Mouse (Mus musculus): ENCODE results near the gene Fanca. TPM values are rescaled to one million over a fixed set of nuclear protein-coding genes. Genes with fewer than 3 reads are reported as not detected.

The Fanca gene
- polyA plus RNA-seq, 1 experiment from 2014 or later = 5.3 TPM

DNA sequence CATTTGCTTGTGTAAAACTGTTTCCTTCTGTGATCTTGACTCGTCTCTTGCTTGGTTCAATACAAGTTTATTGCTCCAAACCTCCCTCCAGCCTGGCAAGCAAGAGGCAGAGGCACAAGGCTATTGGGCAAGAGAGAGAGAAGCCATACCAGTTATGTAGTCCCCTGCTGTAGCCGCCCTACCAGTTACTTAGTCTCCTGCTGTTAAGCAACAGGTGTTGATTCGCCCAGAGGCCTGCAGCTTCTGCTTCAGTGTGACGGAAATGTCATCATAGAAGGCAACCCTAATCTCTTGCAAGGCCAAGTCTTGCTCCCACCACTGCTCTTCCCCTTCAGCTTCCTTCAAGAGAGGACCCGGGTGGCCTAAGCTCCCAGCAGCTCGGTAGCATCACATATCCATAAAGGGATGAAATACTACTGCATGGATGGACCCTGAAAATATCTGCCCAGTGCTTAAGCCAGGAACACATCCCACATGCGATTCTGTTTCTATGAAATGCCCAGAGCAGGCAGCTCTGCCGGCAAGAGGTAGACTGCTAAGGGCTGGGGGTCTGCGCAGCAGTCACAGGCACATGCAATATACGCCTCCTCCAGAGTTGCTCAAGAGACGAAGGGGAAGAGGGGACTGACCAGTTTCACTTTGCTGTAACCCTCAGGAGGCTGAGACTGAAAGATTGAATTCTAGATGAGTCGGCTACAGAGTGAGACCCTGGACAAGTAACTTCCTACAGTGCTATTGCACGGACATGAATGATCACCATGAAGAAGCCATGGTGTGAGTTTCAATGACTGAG lies 37.9 kb downstream of the Fanca start:
- Histone ChIP-seq H3K4me2 (replicated peaks; ENCODE audit: low read depth) (no peak overlapping the region), H3K9ac (ENCODE audit: low read depth, low read length) (no peak overlapping the region), H3K36me3 (ENCODE audit: control insufficient read depth, insufficient read depth) (peaks cover 4% of the 10 kb centered on the region; the same call in 1 of the 2 replicates), H3K4me1 (replicated peaks; ENCODE audit: control insufficient read depth, insufficient read depth, low read length) (no peaks in the 10 kb centered on the region), H3K27me3 (replicated peaks; ENCODE audit: control insufficient read depth, insufficient read depth, low read length) (no peaks in the 10 kb centered on the region), H3K27ac (ENCODE audit: low read depth, low read length) (no peak overlapping the region), H3K9me3 (ENCODE audit: control insufficient read depth) (no peaks in the 10 kb centered on the region), H3K4me3 (ENCODE audit: low read depth, low read length) (no peak overlapping the region)
- 89% methylated on average over 13 of the region's 13 CpGs for WGBS
- ATAC-seq = no peak
- no peak for TF ChIP-seq CTCF (IDR thresholded peaks at IDR 0.05; ENCODE audit: low read depth)

GRCm38 (mm10) chr8:123279828-123280227 lies 38.5 kb downstream of the Fanca start:
- Histone ChIP-seq H3K4me1 (replicated peaks; ENCODE audit: control insufficient read depth, insufficient read depth, low read length) (no peaks in the 10 kb centered on the region), H3K4me3 (ENCODE audit: low read depth, low read length) (no peak overlapping the region), H3K27ac (ENCODE audit: low read depth, low read length) (no peak overlapping the region), H3K9ac (ENCODE audit: low read depth, low read length) (no peak overlapping the region), H3K4me2 (replicated peaks; ENCODE audit: low read depth) (no peak overlapping the region), H3K9me3 (ENCODE audit: control insufficient read depth) (no peaks in the 10 kb centered on the region), H3K27me3 (replicated peaks; ENCODE audit: control insufficient read depth, insufficient read depth, low read length) (no peaks in the 10 kb centered on the region), H3K36me3 (ENCODE audit: control insufficient read depth, insufficient read depth) (peaks cover 4% of the 10 kb centered on the region; the same call in 1 of the 2 replicates)
- no peak for TF ChIP-seq CTCF (IDR thresholded peaks at IDR 0.05; ENCODE audit: low read depth)
- no peak for ATAC-seq
- WGBS = 93% methylated on average over 4 of the region's 4 CpGs

DNA sequence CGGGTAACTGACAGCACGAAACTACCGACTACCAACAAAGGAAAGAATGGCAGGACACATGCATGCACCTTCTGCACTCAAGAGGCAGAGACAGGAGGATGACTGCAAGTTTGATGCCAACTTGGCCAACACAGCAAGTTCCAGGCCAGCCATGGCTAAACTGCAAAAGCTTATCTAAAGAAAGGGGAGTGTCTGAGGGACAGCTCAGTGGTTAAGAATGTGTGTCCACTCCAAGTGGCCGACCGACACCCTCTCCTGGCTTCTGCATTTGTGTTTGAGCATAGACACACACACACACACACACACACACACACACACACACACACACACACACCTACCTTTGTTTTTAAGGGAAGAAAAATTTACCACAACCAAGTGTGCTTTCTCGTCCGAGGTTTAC lies 39.9 kb downstream of the Fanca start:
- peaks cover 9% of the 10 kb centered on the region; the same call in 1 of the 2 replicates for H3K36me3 ChIP-seq (ENCODE audit: control insufficient read depth, insufficient read depth)
- H3K9me3 ChIP-seq (ENCODE audit: control insufficient read depth) = no peaks in the 10 kb centered on the region
- ATAC-seq = no peak
- 57% methylated on average over 7 of the region's 7 CpGs for WGBS
- no peaks in the 10 kb centered on the region for H3K27me3 ChIP-seq (replicated peaks; ENCODE audit: control insufficient read depth, insufficient read depth, low read length)
- H3K4me1 ChIP-seq (replicated peaks; ENCODE audit: control insufficient read depth, insufficient read depth, low read length) = no peaks in the 10 kb centered on the region
- TF ChIP-seq CTCF (IDR thresholded peaks at IDR 0.05; ENCODE audit: low read depth) = no peak
- H3K4me3 ChIP-seq (ENCODE audit: low read depth, low read length) = no peak overlapping the region
- no peak overlapping the region for H3K27ac ChIP-seq (ENCODE audit: low read depth, low read length)
- no peak overlapping the region for H3K4me2 ChIP-seq (replicated peaks; ENCODE audit: low read depth)
- H3K9ac ChIP-seq (ENCODE audit: low read depth, low read length) = no peak overlapping the region

DNA sequence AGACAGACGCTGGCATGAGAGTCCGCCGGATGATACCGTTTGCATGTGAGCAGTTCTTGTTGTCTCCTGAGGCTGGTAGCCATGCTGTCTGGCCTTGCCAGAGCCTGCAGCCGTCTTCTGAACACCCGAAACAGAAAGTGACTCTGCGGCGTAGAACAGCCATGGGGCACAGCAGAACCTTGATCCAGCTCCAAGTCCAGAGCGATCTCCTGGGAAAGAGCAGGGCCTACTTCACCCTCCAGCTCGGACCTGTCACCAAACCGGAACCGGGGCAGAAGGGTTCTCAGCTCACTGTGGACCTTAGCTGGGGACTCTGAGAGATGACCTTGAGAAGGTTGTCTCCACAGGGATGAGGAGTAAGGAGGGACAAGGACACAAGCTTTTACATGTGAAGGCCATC lies 43.3 kb downstream of the Fanca start:
- TF ChIP-seq CTCF (IDR thresholded peaks at IDR 0.05; ENCODE audit: low read depth) = no peak
- no peaks in the 10 kb centered on the region for H3K9me3 ChIP-seq (ENCODE audit: control insufficient read depth)
- 96% methylated on average over 12 of the region's 12 CpGs for WGBS
- H3K36me3 ChIP-seq (ENCODE audit: control insufficient read depth, insufficient read depth) = peaks cover 13% of the 10 kb centered on the region; the same call in 1 of the 2 replicates
- no peak overlapping the region for H3K9ac ChIP-seq (ENCODE audit: low read depth, low read length)
- H3K4me1 ChIP-seq (replicated peaks; ENCODE audit: control insufficient read depth, insufficient read depth, low read length) = no peaks in the 10 kb centered on the region; the same call in 1 of the 2 replicates
- H3K4me2 ChIP-seq (replicated peaks; ENCODE audit: low read depth) = no peak overlapping the region
- no peak overlapping the region for H3K4me3 ChIP-seq (ENCODE audit: low read depth, low read length)
- no peak for ATAC-seq
- H3K27me3 ChIP-seq (replicated peaks; ENCODE audit: control insufficient read depth, insufficient read depth, low read length) = no peaks in the 10 kb centered on the region
- no peak overlapping the region for H3K27ac ChIP-seq (ENCODE audit: low read depth, low read length)

DNA sequence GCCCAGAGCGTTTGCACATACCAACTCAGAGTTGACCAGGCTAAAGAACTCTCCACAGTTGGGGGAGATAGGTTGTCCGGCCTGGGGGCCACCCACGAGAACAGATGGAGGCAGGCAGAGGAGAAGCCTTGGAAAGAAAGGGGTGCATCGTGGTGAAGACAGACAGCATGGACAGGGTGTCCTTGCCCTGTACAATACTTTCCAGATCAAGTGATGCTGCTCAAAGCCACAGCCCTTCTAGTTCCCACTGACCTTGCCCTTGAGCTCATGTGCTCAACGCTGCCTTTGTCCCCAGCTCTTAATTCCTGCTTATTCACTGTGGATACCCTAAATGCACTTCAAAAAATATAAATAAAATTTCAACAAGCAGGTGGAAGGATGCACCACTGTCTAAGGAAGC lies 43.9 kb downstream of the Fanca start:
- Histone ChIP-seq H3K4me3 (ENCODE audit: low read depth, low read length) (no peak overlapping the region), H3K9me3 (ENCODE audit: control insufficient read depth) (no peaks in the 10 kb centered on the region), H3K36me3 (ENCODE audit: control insufficient read depth, insufficient read depth) (peaks cover 17% of the 10 kb centered on the region; the same call in 1 of the 2 replicates), H3K4me2 (replicated peaks; ENCODE audit: low read depth) (no peak overlapping the region), H3K4me1 (replicated peaks; ENCODE audit: control insufficient read depth, insufficient read depth, low read length) (no peaks in the 10 kb centered on the region; the same call in 1 of the 2 replicates), H3K27me3 (replicated peaks; ENCODE audit: control insufficient read depth, insufficient read depth, low read length) (no peaks in the 10 kb centered on the region), H3K9ac (ENCODE audit: low read depth, low read length) (no peak overlapping the region), H3K27ac (ENCODE audit: low read depth, low read length) (no peak overlapping the region)
- no peak for ATAC-seq
- no peak for TF ChIP-seq CTCF (IDR thresholded peaks at IDR 0.05; ENCODE audit: low read depth)
- 87% methylated on average over 5 of the region's 5 CpGs for WGBS

- Histone ChIP-seq H3K4me3 (ENCODE audit: low read depth, low read length) (no peak overlapping the region), H3K4me2 (replicated peaks; ENCODE audit: low read depth) (no peak overlapping the region), H3K27ac (ENCODE audit: low read depth, low read length) (no peak overlapping the region), H3K27me3 (replicated peaks; ENCODE audit: control insufficient read depth, insufficient read depth, low read length) (no peaks in the 10 kb centered on the region), H3K4me1 (replicated peaks; ENCODE audit: control insufficient read depth, insufficient read depth, low read length) (no peaks in the 10 kb centered on the region; the same call in 1 of the 2 replicates), H3K36me3 (ENCODE audit: control insufficient read depth, insufficient read depth) (peaks cover 37% of the 10 kb centered on the region), H3K9me3 (ENCODE audit: control insufficient read depth) (no peaks in the 10 kb centered on the region), H3K9ac (ENCODE audit: low read depth, low read length) (no peak overlapping the region)
- no peak for TF ChIP-seq CTCF (IDR thresholded peaks at IDR 0.05; ENCODE audit: low read depth)
- no peak for ATAC-seq
- 57% methylated on average over 4 of the region's 4 CpGs for WGBS
These were observed 46.5 kb downstream of the Fanca start for GRCm38 (mm10) chr8:123271901-123272300.

Measured in intestine, postnatal 0 days (tissue).